Mouse (Mus musculus): ENCODE data around the gene Mllt10.

DNA sequence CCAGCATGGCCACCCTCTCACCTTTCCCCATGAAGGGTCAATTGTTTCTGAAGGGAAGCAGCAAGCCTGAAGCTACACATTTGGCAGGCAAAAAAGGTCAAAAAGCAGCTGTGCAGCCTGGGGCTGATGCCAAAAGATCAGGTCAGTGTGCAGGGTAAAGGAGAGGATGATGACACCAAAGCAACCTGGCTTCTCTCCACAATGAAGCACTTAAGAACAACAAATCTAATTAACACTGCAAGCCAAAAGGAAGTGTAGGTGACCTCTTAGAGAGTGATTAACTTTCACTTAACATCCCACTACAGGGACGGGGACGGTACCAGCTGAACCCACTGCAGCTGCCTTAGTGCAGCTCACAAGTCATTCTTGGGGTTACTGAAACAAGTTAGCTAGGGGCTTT is 174.2 kb downstream of the Mllt10 start:
- no peak for TF ChIP-seq CTCF (IDR thresholded peaks at IDR 0.05; ENCODE audit: low read depth)
- TF ChIP-seq EP300 (IDR thresholded peaks at IDR 0.05; ENCODE audit: low read depth) = no peak

All from liver, embryonic 14.5 days (tissue).